Mouse (Mus musculus) stomach, embryonic 15.5 days (tissue): ENCODE results near the gene Scamp2. TPM values are rescaled to one million over a fixed set of nuclear protein-coding genes. Genes with fewer than 3 reads are reported as not detected.

ENCODE experiments used
- ATAC-seq: fragments of 200-750 bp; cut with Nextera tagmentation; 2 replicates; pipeline ENCODE4 v1.8.0; 2017; ENCODE audit warnings: low read depth, moderate number of reproducible peaks, moderate TSS enrichment; ENCODE audit not compliant: insufficient read depth, low FRiP score
- H3K27ac ChIP-seq: fragments of 300-500 bp; sonication (generic); 2 replicates; pipeline ENCODE4 v1.5.1; 2015; ENCODE audit warnings: mild to moderate bottlenecking, inconsistent platforms
- H3K27me3 ChIP-seq: fragments of 300-500 bp; sonication (generic); replicated peaks from 2 replicates; pipeline ENCODE4 v1.6.1; 2015; ENCODE audit warnings: inconsistent platforms
- H3K36me3 ChIP-seq: fragments of 300-500 bp; sonication (generic); 2 replicates; pipeline ENCODE4 v1.6.1; 2015; ENCODE audit warnings: inconsistent platforms
- H3K4me1 ChIP-seq: fragments of 300-500 bp; sonication (generic); 2 replicates; pipeline ENCODE4 v1.6.1; 2015; ENCODE audit warnings: inconsistent platforms
- H3K4me2 ChIP-seq: fragments of 300-500 bp; sonication (generic); 2 replicates; pipeline ENCODE4 v1.6.1; 2015; ENCODE audit warnings: mild to moderate bottlenecking, inconsistent platforms
- H3K4me3 ChIP-seq: fragments of 300-500 bp; sonication (generic); replicated peaks from 2 replicates; pipeline ENCODE4 v1.5.1; 2015; ENCODE audit warnings: inconsistent platforms
- H3K9ac ChIP-seq: fragments of 300-500 bp; sonication (generic); 2 replicates; pipeline ENCODE4 v1.6.1; 2015; ENCODE audit warnings: inconsistent platforms
- H3K9me3 ChIP-seq: fragments of 300-500 bp; sonication (generic); 2 replicates; pipeline ENCODE4 v1.6.1; 2016; ENCODE audit warnings: inconsistent platforms
- WGBS: fragments of 180-500 bp; shearing (Covaris S2); methylation state at CpG from one replicate; pipeline ENCODE4 v1.1.7; 2015; 5-methylcytosine and 5-hydroxymethylcytosine counted together
- polyA plus RNA-seq: library from polyadenylated mRNA; unstranded; fragments of >200 nt; fragmentation: Nextera tagmentation; extraction: Ambion mirVana; gene quantifications from 2 replicates; pipeline ENCODE4 v1.2.1, GENCODE M21; 2015

The Scamp2 gene
- polyA plus RNA-seq = 76.6 and 84.2 TPM in 2 replicates

DNA sequence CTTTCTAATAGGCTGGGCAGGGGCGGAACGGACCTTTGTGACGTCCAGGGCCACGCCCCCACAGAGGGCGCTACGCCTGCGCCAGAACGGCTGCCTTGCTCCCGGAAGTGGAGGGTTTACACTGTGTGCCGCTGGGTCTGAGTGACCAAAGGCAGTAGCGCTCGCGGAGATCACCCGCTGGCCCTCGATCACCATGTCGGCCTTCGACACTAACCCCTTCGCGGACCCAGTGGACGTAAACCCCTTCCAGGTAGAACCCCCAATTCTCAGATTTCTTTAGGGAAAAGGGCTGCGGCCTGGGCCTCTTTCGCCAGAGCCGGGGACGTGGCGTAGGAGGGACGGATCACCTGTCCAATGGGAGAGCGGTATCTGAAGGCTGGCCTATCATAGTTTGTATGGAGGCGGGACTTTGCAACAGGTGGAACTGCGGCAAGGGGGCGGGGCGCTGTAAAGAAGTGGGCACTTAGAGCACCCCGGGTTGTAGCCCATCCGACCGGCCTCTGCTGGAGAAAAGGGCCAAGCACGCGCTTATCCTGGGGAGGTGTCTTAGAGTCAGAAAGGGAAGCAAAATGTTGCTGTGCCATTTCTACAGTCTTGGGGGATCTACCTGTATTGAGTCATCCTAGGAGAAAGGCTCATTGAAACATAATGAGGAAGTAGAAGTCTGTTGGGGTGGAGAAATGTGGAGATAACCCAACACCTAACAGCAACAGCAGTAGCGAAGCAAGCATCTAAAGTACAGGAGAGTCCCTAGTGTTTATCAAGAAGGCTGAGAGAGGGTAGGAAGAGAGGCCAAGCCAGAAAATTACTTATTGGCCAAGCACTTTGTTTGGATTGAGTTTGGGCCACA lies at the start of gene Scamp2:
Gene Scamp2 (plus strand): TSS at position 83 of the 850 bp plus-strand sequence.
- under 1% methylated on average over 37 of the region's 37 CpGs for WGBS
- no peaks in the 10 kb centered on the region for H3K9me3 ChIP-seq
- peaks cover 36% of the 10 kb centered on the region for H3K4me1 ChIP-seq
- ATAC-seq = peak; percentile 98
- peak within 1 kb of the TSS; percentile 58 for H3K9ac ChIP-seq
- peak within 1 kb of the TSS; percentile 82 for H3K27ac ChIP-seq
- H3K36me3 ChIP-seq = no peaks in the 10 kb centered on the region
- peak within 1 kb of the TSS; percentile 77 for H3K4me3 ChIP-seq
- no peaks in the 10 kb centered on the region for H3K27me3 ChIP-seq
- H3K4me2 ChIP-seq = peak within 1 kb of the TSS; percentile 81

DNA sequence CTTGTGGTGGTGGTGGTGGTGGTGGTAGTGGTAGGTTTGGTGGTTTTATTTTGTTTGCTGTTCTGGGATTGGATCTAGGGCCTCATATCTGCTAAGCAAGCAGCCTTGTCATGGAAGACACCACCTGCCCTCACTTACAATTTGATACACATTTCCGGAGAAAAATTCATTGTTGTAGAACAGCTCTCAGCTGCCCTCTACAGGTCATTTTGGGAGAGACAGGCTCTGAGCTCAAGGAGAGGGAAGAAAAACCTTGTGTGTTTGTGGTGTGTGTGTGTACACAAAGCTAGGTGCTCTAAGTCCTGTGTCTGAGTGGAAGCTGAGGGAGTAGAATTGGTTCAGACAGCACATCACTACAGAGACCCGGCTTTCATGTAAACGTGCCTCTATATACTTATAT lies 43.6 kb upstream of the Scamp2 start:
- H3K27me3 ChIP-seq = no peaks in the 10 kb centered on the region
- H3K9ac ChIP-seq = no peak overlapping the region
- ATAC-seq = no peak
- H3K36me3 ChIP-seq = no peaks in the 10 kb centered on the region
- no peak overlapping the region for H3K4me2 ChIP-seq
- WGBS = 8% methylated on average over 3 of the region's 3 CpGs
- no peak overlapping the region for H3K4me3 ChIP-seq
- H3K27ac ChIP-seq = no peak overlapping the region
- no peaks in the 10 kb centered on the region for H3K4me1 ChIP-seq
- no peaks in the 10 kb centered on the region for H3K9me3 ChIP-seq

DNA sequence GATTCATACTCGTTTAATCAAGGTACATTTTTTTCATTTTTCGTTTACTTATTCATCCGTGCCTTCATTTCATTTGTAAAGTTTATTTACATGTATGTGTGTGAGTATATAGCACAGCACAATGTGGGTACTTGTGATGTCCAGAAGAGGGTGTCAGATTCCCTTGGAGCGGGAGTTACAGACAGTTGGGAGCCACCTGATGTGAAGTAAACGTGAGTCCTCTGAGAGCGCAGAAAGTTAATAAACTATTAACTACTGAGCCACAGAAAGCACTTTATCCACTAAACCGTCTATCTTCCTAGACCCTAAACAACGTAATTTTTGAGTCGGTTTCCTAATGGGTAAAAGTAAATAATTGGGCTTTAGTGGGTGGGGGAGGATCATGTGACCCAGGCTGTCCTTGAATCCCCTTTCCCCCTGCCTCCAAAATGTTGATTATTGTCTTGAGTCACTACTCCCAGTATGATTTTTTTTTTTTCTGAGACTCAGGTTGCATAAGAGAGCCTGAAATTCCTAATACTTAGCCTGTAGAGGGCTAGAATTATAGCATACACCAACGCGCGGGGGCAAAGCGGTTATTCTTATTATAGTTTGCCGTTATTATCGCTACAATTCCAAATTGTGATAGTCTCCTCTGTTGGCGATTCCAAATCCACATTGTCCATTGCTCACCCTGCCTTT lies 40.2 kb upstream of the Scamp2 start:
- Histone ChIP-seq H3K9ac (no peak overlapping the region), H3K4me2 (peak overlapping the region; percentile 53), H3K9me3 (no peaks in the 10 kb centered on the region), H3K36me3 (no peaks in the 10 kb centered on the region), H3K27ac (peak overlapping the region; percentile 12), H3K27me3 (no peaks in the 10 kb centered on the region), H3K4me3 (peak overlapping the region; percentile 95), H3K4me1 (peaks cover 14% of the 10 kb centered on the region)
- WGBS = 25% methylated on average over 16 of the region's 16 CpGs
- ATAC-seq = peak; percentile 20; the same call in 1 of the 2 replicates

- no peaks in the 10 kb centered on the region for H3K36me3 ChIP-seq
- no peaks in the 10 kb centered on the region for H3K9me3 ChIP-seq
- WGBS = under 1% methylated on average over 95 of the region's 95 CpGs
- ATAC-seq = peak; percentile 98
- peaks cover 15% of the 10 kb centered on the region for H3K4me1 ChIP-seq
- no peaks in the 10 kb centered on the region for H3K27me3 ChIP-seq
- H3K4me3 ChIP-seq = peak within 1 kb of the TSS; percentile 95
- H3K9ac ChIP-seq = peak within 1 kb of the TSS; percentile 98
- peak within 1 kb of the TSS; percentile 61 for H3K4me2 ChIP-seq
- peak within 1 kb of the TSS; percentile 94 for H3K27ac ChIP-seq
These were observed 39.5 kb upstream of the Scamp2 start, which contains the start of gene Cox5a for GRCm38 (mm10) chr9:57521056-57521911. TSS of gene Cox5a (plus strand) at chr9:57521274.

DNA sequence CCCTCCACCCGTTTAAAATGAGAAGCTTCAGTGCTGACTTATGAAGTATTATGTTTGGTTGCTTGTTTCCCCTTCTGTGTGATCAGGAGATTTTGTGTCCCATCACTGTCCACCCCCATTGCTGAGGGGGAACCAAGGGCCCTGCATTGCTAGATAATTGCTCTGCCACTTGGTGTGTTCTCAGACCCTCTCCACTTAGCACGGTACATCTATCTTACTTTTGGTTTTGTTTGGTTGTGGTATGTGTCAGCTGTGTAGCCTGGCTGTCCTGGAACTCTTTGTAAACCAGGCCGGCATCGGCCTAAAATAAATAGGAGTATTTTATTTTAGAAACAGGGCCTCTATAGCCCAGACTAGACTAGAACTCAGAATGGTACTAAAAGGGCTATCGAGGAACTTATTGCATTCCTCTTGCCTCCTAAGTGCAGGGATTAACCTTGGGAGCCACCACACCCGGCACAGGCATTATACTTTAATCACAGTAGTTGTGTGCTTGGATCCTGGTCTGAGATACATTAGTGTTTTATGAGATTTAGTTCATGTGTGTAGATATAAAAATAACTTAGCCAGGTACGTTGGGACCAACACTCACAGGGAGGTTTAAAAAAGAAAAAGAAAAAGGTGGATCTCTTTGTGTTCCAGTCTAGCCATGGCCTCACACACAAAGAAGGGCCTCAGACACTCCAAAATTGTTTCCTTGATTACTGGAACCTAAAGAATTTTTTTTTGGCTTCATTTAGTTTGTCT lies 38.5 kb upstream of the Scamp2 start:
- peaks cover 15% of the 10 kb centered on the region for H3K4me1 ChIP-seq
- no peaks in the 10 kb centered on the region for H3K36me3 ChIP-seq
- peak overlapping the region; percentile 61 for H3K4me2 ChIP-seq
- peak overlapping the region; percentile 98; the same call in 1 of the 2 replicates for H3K9ac ChIP-seq
- 21% methylated on average over 7 of the region's 7 CpGs for WGBS
- no peak for ATAC-seq
- H3K27ac ChIP-seq = peak overlapping the region; percentile 94; the same call in 1 of the 2 replicates
- H3K9me3 ChIP-seq = no peaks in the 10 kb centered on the region
- H3K27me3 ChIP-seq = no peaks in the 10 kb centered on the region
- H3K4me3 ChIP-seq = peak overlapping the region; percentile 95

DNA sequence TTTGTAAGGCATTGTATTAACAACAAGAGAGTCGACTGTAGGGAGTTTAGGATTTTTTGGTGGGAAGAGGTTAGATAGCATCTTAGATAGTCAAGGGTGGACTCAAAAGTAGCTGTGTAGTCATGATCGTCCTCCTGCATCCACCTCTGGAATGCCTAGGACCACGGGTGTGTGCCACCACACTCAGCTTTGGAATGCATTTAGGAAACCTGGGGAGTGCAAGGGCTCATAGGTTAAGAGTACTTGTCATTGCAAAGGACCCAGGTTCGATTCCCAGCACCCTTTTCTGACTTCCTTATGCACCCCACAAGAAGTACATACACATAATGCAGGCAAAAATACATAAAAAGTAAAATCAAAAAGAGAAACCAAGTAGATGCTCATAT lies 37.9 kb upstream of the Scamp2 start:
- Histone ChIP-seq H3K36me3 (no peaks in the 10 kb centered on the region), H3K4me1 (peaks cover 15% of the 10 kb centered on the region), H3K4me2 (peak overlapping the region; percentile 61), H3K9ac (no peak overlapping the region), H3K4me3 (peak overlapping the region; percentile 95; the same call in 1 of the 2 replicates), H3K27ac (no peak overlapping the region), H3K27me3 (no peaks in the 10 kb centered on the region), H3K9me3 (no peaks in the 10 kb centered on the region)
- WGBS = 73% methylated on average over 4 of the region's 4 CpGs
- ATAC-seq = no peak

DNA sequence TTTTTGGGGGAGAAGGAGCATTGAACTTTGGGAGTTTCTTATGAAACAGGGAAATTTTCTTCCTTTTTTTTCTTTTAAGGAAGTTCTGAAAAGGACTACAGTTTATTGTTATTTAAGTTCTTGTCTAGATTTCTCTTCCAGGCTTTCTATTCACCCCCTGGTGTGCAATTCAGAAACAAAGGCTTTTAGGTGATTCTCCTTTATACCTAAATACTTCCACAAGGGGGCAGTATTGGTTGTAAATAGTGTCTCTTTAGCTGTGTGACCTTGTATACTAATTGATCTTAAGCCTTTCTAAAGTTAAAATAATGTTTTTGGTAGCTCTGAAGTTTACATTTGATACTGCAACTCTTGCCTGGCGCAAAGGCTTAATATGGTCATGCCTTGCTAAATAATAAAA lies 37.0 kb upstream of the Scamp2 start:
- H3K27ac ChIP-seq = no peak overlapping the region
- no peak overlapping the region for H3K9ac ChIP-seq
- H3K9me3 ChIP-seq = no peaks in the 10 kb centered on the region
- WGBS = 76% methylated on average over 1 of the region's 1 CpGs
- H3K4me2 ChIP-seq = no peak overlapping the region
- no peak overlapping the region for H3K4me3 ChIP-seq
- no peaks in the 10 kb centered on the region for H3K27me3 ChIP-seq
- ATAC-seq = no peak
- H3K4me1 ChIP-seq = peaks cover 15% of the 10 kb centered on the region
- H3K36me3 ChIP-seq = no peaks in the 10 kb centered on the region

DNA sequence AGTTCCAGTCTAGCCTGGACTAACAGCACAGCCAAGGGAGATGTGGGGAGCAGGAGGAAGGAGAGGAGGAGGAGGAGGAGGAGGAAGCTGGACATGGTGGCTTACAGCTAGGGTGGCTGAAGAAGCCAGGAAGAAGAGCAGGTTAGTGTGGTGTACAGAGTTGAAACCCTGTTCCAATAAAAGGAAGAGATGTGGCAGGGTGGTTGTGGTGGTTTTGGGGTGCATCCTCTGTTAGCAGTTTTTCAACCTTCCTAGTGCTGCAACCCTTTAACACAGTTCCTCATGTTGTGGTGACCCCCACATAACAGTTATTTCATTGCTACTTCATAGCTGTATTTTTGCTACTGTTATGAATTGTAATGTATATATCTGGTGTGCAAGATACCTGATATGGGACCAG lies 36.3 kb upstream of the Scamp2 start:
- Histone ChIP-seq H3K9me3 (no peaks in the 10 kb centered on the region), H3K27me3 (no peaks in the 10 kb centered on the region), H3K4me2 (no peak overlapping the region), H3K27ac (no peak overlapping the region), H3K9ac (no peak overlapping the region), H3K4me3 (no peak overlapping the region), H3K4me1 (peaks cover 15% of the 10 kb centered on the region), H3K36me3 (peaks cover 3% of the 10 kb centered on the region; the same call in 1 of the 2 replicates)
- no peak for ATAC-seq

DNA sequence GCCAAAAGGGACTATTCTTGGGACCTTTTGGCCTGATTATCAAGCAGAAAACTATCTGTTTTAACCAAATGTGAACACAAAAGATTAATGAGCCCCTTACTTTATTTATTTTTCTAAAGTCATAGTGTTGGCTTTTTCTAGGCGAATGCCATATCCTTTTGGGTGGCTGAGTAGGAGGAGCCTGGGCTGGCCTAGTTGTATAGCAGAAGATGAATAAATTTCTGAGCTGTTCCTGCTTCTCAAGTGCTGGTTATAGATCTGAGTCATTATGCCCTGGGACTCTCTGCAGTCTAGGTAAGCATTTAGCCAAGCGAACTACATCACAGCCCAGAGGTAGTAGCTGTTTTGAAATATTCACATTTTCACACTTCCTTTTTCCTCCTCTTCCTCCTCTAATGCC lies 35.2 kb upstream of the Scamp2 start:
- Histone ChIP-seq H3K9ac (no peak overlapping the region), H3K36me3 (peaks cover 5% of the 10 kb centered on the region; the same call in 1 of the 2 replicates), H3K27me3 (no peaks in the 10 kb centered on the region), H3K27ac (no peak overlapping the region), H3K4me3 (no peak overlapping the region), H3K4me1 (peaks cover 15% of the 10 kb centered on the region), H3K9me3 (no peaks in the 10 kb centered on the region), H3K4me2 (no peak overlapping the region)
- WGBS = 56% methylated on average over 2 of the region's 2 CpGs
- ATAC-seq = no peak

DNA sequence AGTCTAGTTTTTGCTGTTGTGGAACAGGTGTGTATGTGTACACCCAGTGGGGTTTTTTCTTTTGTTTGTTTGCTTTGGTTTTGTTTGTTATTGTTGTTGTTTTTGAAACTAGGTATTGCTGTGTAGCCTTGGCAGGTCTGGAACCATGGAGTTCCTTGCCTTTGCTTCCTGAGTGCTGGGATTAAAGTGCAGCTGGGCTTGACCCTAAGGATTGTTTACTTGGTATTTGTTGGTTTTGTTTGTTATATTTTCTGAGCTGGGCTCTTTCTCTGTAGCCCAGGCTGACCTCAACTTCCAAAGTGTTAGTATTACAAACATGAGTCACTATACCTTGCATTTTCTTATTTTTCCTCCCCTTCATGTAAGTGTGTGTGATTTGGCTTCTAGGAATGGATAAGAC lies 34.3 kb upstream of the Scamp2 start:
- Histone ChIP-seq H3K27me3 (no peaks in the 10 kb centered on the region), H3K4me1 (peaks cover 15% of the 10 kb centered on the region), H3K36me3 (peaks cover 5% of the 10 kb centered on the region; the same call in 1 of the 2 replicates), H3K27ac (no peak overlapping the region), H3K9me3 (no peaks in the 10 kb centered on the region), H3K9ac (no peak overlapping the region), H3K4me3 (no peak overlapping the region), H3K4me2 (no peak overlapping the region)
- no peak for ATAC-seq

- Histone ChIP-seq H3K9me3 (no peaks in the 10 kb centered on the region), H3K27me3 (no peaks in the 10 kb centered on the region), H3K36me3 (peaks cover 16% of the 10 kb centered on the region; the same call in 1 of the 2 replicates), H3K9ac (no peak overlapping the region), H3K27ac (no peak overlapping the region), H3K4me1 (no peaks in the 10 kb centered on the region), H3K4me2 (no peak overlapping the region), H3K4me3 (no peak overlapping the region)
- ATAC-seq = no peak
- WGBS = 77% methylated on average over 1 of the region's 1 CpGs
These were observed 28.8 kb upstream of the Scamp2 start for GRCm38 (mm10) chr9:57531946-57532345.
